Mouse (Mus musculus): ENCODE measurements at regions not wholly inside any gene's neighbourhood (a gene's known extent, or its start where the extent isn't known, plus 50 kb on each side); places are given as distances from the start of the nearest gene placed in this dataset.

DNA sequence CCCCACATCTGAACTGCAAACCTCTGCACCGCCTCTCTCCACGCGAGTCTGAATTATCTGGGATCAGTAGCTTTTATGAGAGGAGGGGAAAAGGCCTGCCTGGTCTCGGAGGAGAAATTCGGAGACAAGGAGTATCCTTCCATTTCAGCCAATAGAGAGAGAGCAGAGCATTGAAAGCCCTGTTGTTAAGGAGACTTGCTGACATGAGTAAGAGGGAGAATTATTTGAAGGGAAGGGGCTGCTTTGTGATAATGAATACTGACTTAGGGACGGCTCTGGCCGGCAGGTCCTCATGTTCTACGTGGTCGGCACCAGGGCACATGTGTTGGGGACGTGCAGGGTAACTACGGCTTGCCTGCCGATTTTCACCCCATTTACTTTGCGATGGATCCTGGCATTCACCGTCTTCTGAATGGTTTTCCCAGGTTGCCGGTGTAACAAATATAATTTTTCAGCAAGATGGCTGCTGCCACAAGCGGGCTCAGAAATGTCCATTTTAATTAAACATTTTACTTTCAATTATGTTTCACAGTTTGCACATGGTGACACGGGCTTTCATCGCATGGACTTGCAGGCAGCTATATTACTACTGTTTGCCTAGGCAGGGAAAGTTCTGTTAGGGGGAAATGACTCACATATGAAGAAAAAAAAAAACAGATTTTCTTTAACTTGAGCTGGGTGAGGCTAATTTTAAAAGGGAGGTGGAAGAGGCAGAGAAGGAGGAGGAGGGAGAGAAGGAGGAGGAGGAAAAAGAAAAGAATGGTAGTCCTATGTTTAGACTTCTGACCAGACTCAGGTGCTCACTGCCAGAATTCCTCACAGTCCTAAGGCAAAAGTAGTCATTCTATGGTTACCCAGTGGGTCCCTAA is 744.3 kb upstream of the Arrdc4 start:
- no peaks in the 10 kb centered on the region for H3K9me3 ChIP-seq (ENCODE audit: control insufficient read depth, low read length)
- 0 out of 2 replicates have a peak, but pooled peaks cover 7% of the 10 kb centered on the region for H3K27me3 ChIP-seq (replicated peaks; ENCODE audit: control insufficient read depth, insufficient read depth, low read length)
- H3K4me2 ChIP-seq (ENCODE audit: low read length): no peak overlapping the region
- no peak overlapping the region for H3K9ac ChIP-seq (ENCODE audit: low read length)
- DNase-seq (ENCODE audit: low spot score): no peak
- H3K36me3 ChIP-seq (ENCODE audit: control insufficient read depth, insufficient read depth, low read length): no peaks in the 10 kb centered on the region
- whole genome bisulfite sequencing: 63% methylated on average over 18 of the region's 18 CpGs
- peaks cover 16% of the 10 kb centered on the region for H3K4me1 ChIP-seq (replicated peaks; ENCODE audit: control insufficient read depth, insufficient read depth, low read length)
- no peak for ATAC-seq (replicated peaks; ENCODE audit: low FRiP score, low TSS enrichment, low read depth)
- H3K27ac ChIP-seq (ENCODE audit: low read depth): no peak overlapping the region
- H3K4me3 ChIP-seq (ENCODE audit: low read depth, low read length): no peak overlapping the region

DNA sequence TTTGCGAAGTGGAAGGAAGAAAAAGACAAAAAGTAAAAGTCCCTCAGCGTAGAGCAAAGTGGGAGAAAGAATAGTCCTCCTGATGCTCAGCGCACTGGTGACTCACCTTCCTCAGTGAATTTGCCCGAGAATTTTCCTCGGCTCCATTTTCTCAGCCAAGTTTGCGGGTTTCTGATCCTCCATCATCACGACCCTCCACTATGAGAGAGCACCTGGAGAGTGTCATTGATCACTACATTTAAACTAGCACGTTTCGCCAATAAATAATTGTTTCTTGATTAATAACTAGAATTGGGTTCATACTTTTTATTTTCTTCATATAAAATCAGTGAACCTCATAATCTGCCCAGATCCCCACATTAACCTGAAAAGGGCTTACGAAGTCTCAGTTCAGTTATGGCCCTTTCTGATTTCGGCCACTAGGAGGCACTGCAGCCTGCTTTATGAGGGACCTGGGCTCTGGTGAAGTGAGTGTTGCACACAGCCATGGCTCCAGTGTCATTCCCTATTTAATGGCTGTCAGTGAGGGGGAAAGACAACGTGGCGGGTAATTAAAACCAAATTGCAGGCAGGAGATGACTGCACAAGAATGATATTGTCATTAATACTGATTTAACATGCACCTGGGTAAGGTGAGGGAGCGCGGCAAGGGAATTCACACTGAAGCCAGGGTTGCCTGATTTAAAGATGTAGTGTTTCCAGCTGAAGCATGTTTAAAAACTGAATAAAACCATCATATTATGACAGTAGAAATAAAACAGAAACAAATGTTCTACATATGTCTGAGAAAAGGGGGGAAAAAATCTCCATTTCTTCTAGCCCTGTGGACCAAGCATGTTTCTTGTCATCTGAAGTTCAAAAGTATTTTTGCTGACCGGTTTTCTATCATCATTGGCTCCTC is 741.8 kb upstream of the Arrdc4 start:
- no peak overlapping the region for H3K27ac ChIP-seq (ENCODE audit: low read depth)
- peak; percentile 91 for DNase-seq (ENCODE audit: low spot score)
- H3K9ac ChIP-seq (ENCODE audit: low read length): no peak overlapping the region
- H3K4me2 ChIP-seq (ENCODE audit: low read length): peak overlapping the region; percentile 23; the same call in 1 of the 2 replicates
- peak; percentile 88 for ATAC-seq (replicated peaks; ENCODE audit: low FRiP score, low TSS enrichment, low read depth)
- H3K36me3 ChIP-seq (ENCODE audit: control insufficient read depth, insufficient read depth, low read length): no peaks in the 10 kb centered on the region
- 0 out of 2 replicates have a peak, but pooled peaks cover 7% of the 10 kb centered on the region for H3K27me3 ChIP-seq (replicated peaks; ENCODE audit: control insufficient read depth, insufficient read depth, low read length)
- no peak overlapping the region for H3K4me3 ChIP-seq (ENCODE audit: low read depth, low read length)
- 23% methylated on average over 16 of the region's 16 CpGs for WGBS
- no peaks in the 10 kb centered on the region for H3K9me3 ChIP-seq (ENCODE audit: control insufficient read depth, low read length)
- peaks cover 16% of the 10 kb centered on the region for H3K4me1 ChIP-seq (replicated peaks; ENCODE audit: control insufficient read depth, insufficient read depth, low read length)

DNA sequence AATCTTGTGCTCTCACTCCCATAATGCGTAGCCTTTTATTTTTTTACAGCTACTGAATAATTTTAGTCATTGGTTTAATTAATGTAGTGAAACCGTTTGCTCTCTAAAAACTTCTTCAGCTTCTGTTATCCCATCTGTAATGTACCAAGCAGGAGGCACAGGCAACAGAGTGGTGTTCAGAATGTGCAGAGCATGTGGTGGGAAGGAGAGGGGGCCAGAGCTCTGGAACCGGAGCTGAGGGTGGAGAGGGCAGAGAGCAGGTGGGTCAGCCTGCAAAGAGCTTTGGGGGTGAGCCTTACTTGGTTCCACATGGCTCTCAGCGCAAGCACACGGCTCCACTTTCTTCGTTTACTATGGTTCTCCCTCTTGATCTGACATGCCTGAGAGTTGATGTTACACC is 739.6 kb upstream of the Arrdc4 start:
- H3K4me1 ChIP-seq (replicated peaks; ENCODE audit: control insufficient read depth, insufficient read depth, low read length): peaks cover 16% of the 10 kb centered on the region
- H3K4me3 ChIP-seq (ENCODE audit: low read depth, low read length): no peak overlapping the region
- no peak for DNase-seq (ENCODE audit: low spot score)
- no peak overlapping the region for H3K9ac ChIP-seq (ENCODE audit: low read length)
- H3K27ac ChIP-seq (ENCODE audit: low read depth): no peak overlapping the region
- ATAC-seq (replicated peaks; ENCODE audit: low FRiP score, low TSS enrichment, low read depth): no peak
- H3K36me3 ChIP-seq (ENCODE audit: control insufficient read depth, insufficient read depth, low read length): no peaks in the 10 kb centered on the region
- H3K27me3 ChIP-seq (replicated peaks; ENCODE audit: control insufficient read depth, insufficient read depth, low read length): 0 out of 2 replicates have a peak, but pooled peaks cover 7% of the 10 kb centered on the region
- WGBS: 49% methylated on average over 6 of the region's 6 CpGs
- no peak overlapping the region for H3K4me2 ChIP-seq (ENCODE audit: low read length)
- no peaks in the 10 kb centered on the region for H3K9me3 ChIP-seq (ENCODE audit: control insufficient read depth, low read length)

DNA sequence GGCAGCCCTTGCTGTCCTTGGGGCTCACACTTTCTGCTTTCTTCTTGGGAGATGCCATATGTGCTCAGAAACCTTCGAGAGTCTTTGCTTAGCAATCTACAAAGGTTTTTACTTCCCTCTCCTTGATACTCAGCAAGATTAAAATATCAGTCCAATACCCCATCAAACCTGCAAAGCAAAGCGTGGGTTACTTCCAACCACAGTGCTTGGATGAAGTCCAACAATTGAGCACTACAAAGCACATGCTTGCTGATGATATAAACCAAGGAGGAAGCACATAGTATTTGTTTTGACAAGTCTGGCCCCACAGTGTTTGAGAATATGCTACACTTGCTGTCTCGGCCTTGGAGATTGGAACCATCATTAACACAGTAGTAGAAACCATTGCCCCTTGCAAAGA is 738.1 kb upstream of the Arrdc4 start:
- Histone ChIP-seq H3K27me3 (replicated peaks; ENCODE audit: control insufficient read depth, insufficient read depth, low read length) (0 out of 2 replicates have a peak, but pooled peaks cover 7% of the 10 kb centered on the region), H3K4me1 (replicated peaks; ENCODE audit: control insufficient read depth, insufficient read depth, low read length) (peaks cover 12% of the 10 kb centered on the region), H3K9ac (ENCODE audit: low read length) (no peak overlapping the region), H3K4me2 (ENCODE audit: low read length) (no peak overlapping the region), H3K9me3 (ENCODE audit: control insufficient read depth, low read length) (no peaks in the 10 kb centered on the region), H3K4me3 (ENCODE audit: low read depth, low read length) (no peak overlapping the region), H3K36me3 (ENCODE audit: control insufficient read depth, insufficient read depth, low read length) (no peaks in the 10 kb centered on the region), H3K27ac (ENCODE audit: low read depth) (no peak overlapping the region)
- WGBS: 24% methylated on average over 3 of the region's 3 CpGs
- no peak for DNase-seq (ENCODE audit: low spot score)
- ATAC-seq (replicated peaks; ENCODE audit: low FRiP score, low TSS enrichment, low read depth): no peak

DNA sequence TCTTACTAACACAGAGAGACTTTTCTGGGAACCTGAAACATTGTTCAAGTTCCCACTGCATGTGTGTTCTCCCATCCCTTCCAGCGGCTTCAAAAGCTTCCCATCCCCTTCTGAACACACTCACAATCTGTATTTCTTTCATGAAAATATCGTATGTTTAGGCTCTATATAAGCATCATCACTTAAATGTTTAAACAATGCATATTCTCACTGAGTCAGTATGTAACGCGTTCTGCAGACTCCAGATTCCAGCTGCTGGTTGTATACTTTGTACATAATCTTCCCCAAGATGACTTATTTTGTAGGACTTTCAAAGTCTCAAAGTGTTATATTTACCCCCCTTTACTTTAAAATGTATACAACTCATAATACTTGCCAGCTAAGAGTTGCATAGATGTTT is 735.5 kb upstream of the Arrdc4 start:
- Histone ChIP-seq H3K36me3 (ENCODE audit: control insufficient read depth, insufficient read depth, low read length) (no peaks in the 10 kb centered on the region), H3K4me3 (ENCODE audit: low read depth, low read length) (no peak overlapping the region), H3K4me2 (ENCODE audit: low read length) (no peak overlapping the region), H3K9me3 (ENCODE audit: control insufficient read depth, low read length) (no peaks in the 10 kb centered on the region), H3K27ac (ENCODE audit: low read depth) (peak overlapping the region; percentile 12; the same call in 1 of the 2 replicates), H3K27me3 (replicated peaks; ENCODE audit: control insufficient read depth, insufficient read depth, low read length) (no peaks in the 10 kb centered on the region), H3K9ac (ENCODE audit: low read length) (no peak overlapping the region), H3K4me1 (replicated peaks; ENCODE audit: control insufficient read depth, insufficient read depth, low read length) (peaks cover 5% of the 10 kb centered on the region)
- no peak for ATAC-seq (replicated peaks; ENCODE audit: low FRiP score, low TSS enrichment, low read depth)
- whole genome bisulfite sequencing: 36% methylated on average over 4 of the region's 4 CpGs
- DNase-seq (ENCODE audit: low spot score): no peak
